Mouse (Mus musculus): ENCODE data around the gene Olfr736. TPM values are rescaled to one million over a fixed set of nuclear protein-coding genes. Genes with fewer than 3 reads are reported as not detected.

The Olfr736 gene
- total and polyA plus RNA-seq, 3 experiments = not detected

GRCm38 (mm10) chr14:50363561-50363960 lies 17.4 kb upstream of the Olfr736 start:
- Histone ChIP-seq H3K4me1 (ENCODE audit: control insufficient read depth in 1 of 2, insufficient read depth in 2 of 2, low read length in 2 of 2) (no peaks in the 10 kb centered on the region), H3K9me3 (replicated peaks; ENCODE audit: insufficient read depth, low read length) (no peaks in the 10 kb centered on the region), H3K27me3 (ENCODE audit: control insufficient read depth in 1 of 2, insufficient read depth in 2 of 2, low read length in 2 of 2) (no peaks in the 10 kb centered on the region), H3K36me3 (ENCODE audit: control insufficient read depth in 1 of 2, insufficient read depth in 2 of 2, low read length in 2 of 2) (no peaks in the 10 kb centered on the region), H3K27ac (ENCODE audit: control insufficient read depth, low read depth, low read length) (no peak overlapping the region), H3K4me3 (ENCODE audit: control insufficient read depth in 1 of 2, insufficient read depth in 1 of 2, low read depth in 2 of 2, low read length in 2 of 2) (no peak overlapping the region), H3K9ac (ENCODE audit: control insufficient read depth, low read depth, low read length, poor library complexity, severe bottlenecking) (no peak overlapping the region), H3K79me2 (ENCODE audit: control insufficient read depth, insufficient read depth, low read length, poor library complexity) (no peaks in the 10 kb centered on the region)
- DNase-seq (ENCODE audit: low read depth, low spot score) = no peak
- TF ChIP-seq HCFC1 (IDR thresholded peaks at IDR 0.05; ENCODE audit: low read depth, low read length) (no peak), E2F4 (IDR thresholded peaks at IDR 0.05; ENCODE audit: borderline replicate concordance, low read depth, low read length) (no peak), ELF1 (IDR thresholded peaks at IDR 0.05; ENCODE audit: low read depth, low read length) (no peak), USF2 (IDR thresholded peaks at IDR 0.05; ENCODE audit: borderline replicate concordance in 1 of 2, insufficient read depth in 1 of 2, low read depth in 1 of 2, low read length in 2 of 2) (no peak), EP300 (IDR thresholded peaks at IDR 0.05; ENCODE audit: low read depth in 1 of 2, low read length in 2 of 2) (no peak), UBTF (IDR thresholded peaks at IDR 0.05; ENCODE audit: borderline replicate concordance, insufficient read depth, low read depth, low read length) (no peak), GABPA (IDR thresholded peaks at IDR 0.05; ENCODE audit: low read depth, low read length) (no peak), ZKSCAN1 (IDR thresholded peaks at IDR 0.05; ENCODE audit: low read depth, low read length) (no peak), NRF1 (IDR thresholded peaks at IDR 0.05; ENCODE audit: insufficient read depth, low read depth, low read length, poor library complexity, severe bottlenecking) (no peak), MYC (IDR thresholded peaks at IDR 0.05; ENCODE audit: low read depth, low read length) (no peak), GATA1 (IDR thresholded peaks at IDR 0.05; ENCODE audit: low read depth, low read length) (no peak), MAZ (IDR thresholded peaks at IDR 0.05; ENCODE audit: low read depth, low read length) (no peak), USF1 (IDR thresholded peaks at IDR 0.05; ENCODE audit: low read depth, low read length) (no peak)

DNA sequence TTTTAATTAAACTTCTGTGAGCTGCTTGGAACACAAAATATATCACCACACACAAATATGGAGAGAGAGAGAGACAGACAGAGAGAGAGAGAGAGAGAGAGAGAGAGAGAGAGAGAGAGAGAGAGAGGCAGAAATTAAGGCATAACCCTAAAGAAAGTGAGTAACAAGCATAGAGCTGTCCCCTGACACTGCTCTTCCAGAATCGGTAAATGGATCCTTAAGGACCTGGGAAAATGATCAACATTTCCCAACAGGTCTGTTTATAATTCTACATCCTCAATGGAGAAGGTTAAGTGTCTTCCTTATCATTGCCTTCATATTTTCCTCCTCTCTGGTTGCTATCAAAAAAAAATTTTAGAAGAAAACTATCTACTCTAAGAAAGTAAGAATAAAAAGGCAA lies 26.3 kb downstream of the Olfr736 start, which contains the start of gene Olfr738:
TSS of gene Olfr738 (plus strand) at position 301 of the 400 bp plus-strand sequence.
- H3K4me3 ChIP-seq (ENCODE audit: control insufficient read depth in 1 of 2, insufficient read depth in 1 of 2, low read depth in 2 of 2, low read length in 2 of 2) = no peak within 1 kb of the TSS
- H3K27ac ChIP-seq (ENCODE audit: control insufficient read depth, low read depth, low read length) = no peak within 1 kb of the TSS
- TF ChIP-seq TBP (IDR thresholded peaks at IDR 0.05; ENCODE audit: low read depth, low read length) (no peak), POLR2AphosphoS5 (IDR thresholded peaks at IDR 0.05; ENCODE audit: borderline replicate concordance, low read depth, low read length) (no peak), RCOR1 (IDR thresholded peaks at IDR 0.05; ENCODE audit: low read depth, low read length) (no peak), EP300 (IDR thresholded peaks at IDR 0.05; ENCODE audit: low read depth in 1 of 2, low read length in 2 of 2) (no peak), GABPA (IDR thresholded peaks at IDR 0.05; ENCODE audit: low read depth, low read length) (no peak), CHD1 (IDR thresholded peaks at IDR 0.05; ENCODE audit: low read depth, low read length) (no peak), POLR2AphosphoS2 (IDR thresholded peaks at IDR 0.05; ENCODE audit: low read length) (no peak), UBTF (IDR thresholded peaks at IDR 0.05; ENCODE audit: borderline replicate concordance, insufficient read depth, low read depth, low read length) (no peak)
- H3K27me3 ChIP-seq (ENCODE audit: control insufficient read depth in 1 of 2, insufficient read depth in 2 of 2, low read length in 2 of 2) = no peaks in the 10 kb centered on the region
- no peaks in the 10 kb centered on the region for H3K79me2 ChIP-seq (ENCODE audit: control insufficient read depth, insufficient read depth, low read length, poor library complexity)
- no peaks in the 10 kb centered on the region for H3K9me3 ChIP-seq (replicated peaks; ENCODE audit: insufficient read depth, low read length)
- H3K9ac ChIP-seq (ENCODE audit: control insufficient read depth, low read depth, low read length, poor library complexity, severe bottlenecking) = no peak within 1 kb of the TSS
- no peak for DNase-seq (ENCODE audit: low read depth, low spot score)
- no peaks in the 10 kb centered on the region for H3K36me3 ChIP-seq (ENCODE audit: control insufficient read depth in 1 of 2, insufficient read depth in 2 of 2, low read length in 2 of 2)
- H3K4me1 ChIP-seq (ENCODE audit: control insufficient read depth in 1 of 2, insufficient read depth in 2 of 2, low read length in 2 of 2) = no peaks in the 10 kb centered on the region

Measured in MEL (cell line).